24 mouse cellular contexts compared by ENCODE assay signal in genomic region chr3:89365153-89365485, GRCm38 (mm10). TPM values are rescaled to one million over a fixed set of nuclear protein-coding genes. Genes with fewer than 3 reads are reported as not detected.
A peak's percentile ranks its signal among the peaks of the same experiment; 100 is the strongest.
DNase-seq lines count a peak whose midpoint lies in the region; ATAC-seq and TF ChIP-seq lines count a peak whose summit lies in the region.
"Had no signal": no experiment of that assay in that cellular context is flagged by ENCODE, and none has a peak within 500 bp of the region (broad histone marks: within the 10 kb centered on the region; RNA-seq: fewer than 3 reads in every experiment).

Dcst1 (minus strand) TSS chr3:89365253.

- no peaks in the 10 kb centered on the region for H3K9me3 ChIP-seq in kidney, embryonic 16.5 days (ENCODE audit: low read length)
- no peaks in the 10 kb centered on the region for H3K9me3 ChIP-seq in ES-Bruce4 (replicated peaks; ENCODE audit: control insufficient read depth, insufficient read depth, low read length, poor library complexity, severe bottlenecking)
- no peaks in the 10 kb centered on the region for H3K9me3 ChIP-seq in embryonic facial prominence, embryonic 10.5 days
- no peaks in the 10 kb centered on the region for H3K9me3 ChIP-seq in limb, embryonic 14.5 days (ENCODE audit: control insufficient read depth, low read length)
- H3K9me3 ChIP-seq: forebrain, embryonic 12.5 days; heart, embryonic 10.5 days; hindbrain, embryonic 15.5 days; liver, embryonic 15.5 days; lung, embryonic 15.5 days; megakaryocyte, embryonic 14.5 days; neural tube, embryonic 12.5 days had no signal

- TF ChIP-seq POLR2A in ES-Bruce4 (IDR thresholded peaks at IDR 0.05; ENCODE audit: insufficient read depth, low read length) = no peak
- no peak for TF ChIP-seq POLR2A in limb, embryonic 14.5 days (IDR thresholded peaks at IDR 0.05; ENCODE audit: borderline replicate concordance, extremely low read depth, insufficient read depth, insufficient read length)

- no peak within 1 kb of the TSS for H3K4me2 ChIP-seq in kidney, embryonic 16.5 days (replicated peaks; ENCODE audit: low read depth, low read length)
- no peak within 1 kb of the TSS for H3K4me2 ChIP-seq in limb, embryonic 14.5 days (replicated peaks; ENCODE audit: low read depth, low read length, severe bottlenecking)
- H3K4me2 ChIP-seq: forebrain, embryonic 12.5 days; hindbrain, embryonic 15.5 days; liver, embryonic 15.5 days; lung, embryonic 15.5 days; neural tube, embryonic 12.5 days had no signal

- no peak within 1 kb of the TSS; the same call in 1 of the 2 replicates for H3K9ac ChIP-seq in kidney, embryonic 16.5 days (replicated peaks; ENCODE audit: low read length)
- H3K9ac ChIP-seq in ES-Bruce4 (ENCODE audit: low read depth, poor library complexity, severe bottlenecking) = no peak within 1 kb of the TSS
- 0 out of 2 replicates have a peak within 1 kb of the TSS, but pooled peaks have one; percentile 7 for H3K9ac ChIP-seq in limb, embryonic 14.5 days (ENCODE audit: low read depth, low read length, severe bottlenecking)
- H3K9ac ChIP-seq: forebrain, embryonic 12.5 days; hindbrain, embryonic 15.5 days; liver, embryonic 15.5 days; lung, embryonic 15.5 days; neural tube, embryonic 12.5 days had no signal

- no peaks in the 10 kb centered on the region for H3K36me3 ChIP-seq in kidney, embryonic 16.5 days (ENCODE audit: insufficient read depth, low read length)
- H3K36me3 ChIP-seq in ES-Bruce4 (ENCODE audit: control insufficient read depth, insufficient read depth, low read length, poor library complexity, severe bottlenecking) = no peaks in the 10 kb centered on the region
- H3K36me3 ChIP-seq in embryonic facial prominence, embryonic 10.5 days (replicated peaks) = no peaks in the 10 kb centered on the region
- H3K36me3 ChIP-seq in limb, embryonic 14.5 days (ENCODE audit: control insufficient read depth, insufficient read depth, low read length) = no peaks in the 10 kb centered on the region
- H3K36me3 ChIP-seq: forebrain, embryonic 12.5 days; heart, embryonic 10.5 days; hindbrain, embryonic 15.5 days; liver, embryonic 15.5 days; lung, embryonic 15.5 days; neural tube, embryonic 12.5 days had no signal

- no peak for TF ChIP-seq EP300 in ES-Bruce4 (IDR thresholded peaks at IDR 0.05; ENCODE audit: insufficient read depth, low read depth, low read length)

- no peak for TF ChIP-seq CTCF in ES-Bruce4 (IDR thresholded peaks at IDR 0.05; ENCODE audit: low read depth, low read length)

- H3K4me1 ChIP-seq in kidney, embryonic 16.5 days (ENCODE audit: insufficient read depth, low read length) = peaks cover 9% of the 10 kb centered on the region; the same call in 1 of the 2 replicates
- H3K4me1 ChIP-seq in ES-Bruce4 (ENCODE audit: control insufficient read depth, insufficient read depth, low read length) = no peaks in the 10 kb centered on the region
- peaks cover 16% of the 10 kb centered on the region for H3K4me1 ChIP-seq in embryonic facial prominence, embryonic 10.5 days
- no peaks in the 10 kb centered on the region for H3K4me1 ChIP-seq in limb, embryonic 14.5 days (ENCODE audit: control insufficient read depth, insufficient read depth, low read length)
- H3K4me1 ChIP-seq: hindbrain, embryonic 15.5 days; liver, embryonic 15.5 days; lung, embryonic 15.5 days; megakaryocyte, embryonic 14.5 days; neural tube, embryonic 12.5 days had no signal

- WGBS in kidney, embryonic 16.5 days = 91% methylated on average over 11 of the region's 11 CpGs
- WGBS in embryonic facial prominence, embryonic 10.5 days = 88% methylated on average over 11 of the region's 11 CpGs
- WGBS in limb, embryonic 14.5 days = 90% methylated on average over 11 of the region's 11 CpGs

- H3K27me3 ChIP-seq in kidney, embryonic 16.5 days (ENCODE audit: insufficient read depth, low read length) = no peaks in the 10 kb centered on the region
- H3K27me3 ChIP-seq in ES-Bruce4 (ENCODE audit: control insufficient read depth, insufficient read depth, low read length, poor library complexity, severe bottlenecking) = no peaks in the 10 kb centered on the region
- H3K27me3 ChIP-seq in embryonic facial prominence, embryonic 10.5 days (replicated peaks; ENCODE audit: low read depth, poor library complexity, severe bottlenecking) = 0 out of 2 replicates have a peak, but pooled peaks cover 17% of the 10 kb centered on the region
- H3K27me3 ChIP-seq in limb, embryonic 14.5 days (ENCODE audit: control insufficient read depth, insufficient read depth, low read length) = no peaks in the 10 kb centered on the region
- H3K27me3 ChIP-seq: hindbrain, embryonic 15.5 days; lung, embryonic 15.5 days; neural tube, embryonic 12.5 days had no signal

- no peak within 1 kb of the TSS for H3K4me3 ChIP-seq in kidney, embryonic 16.5 days (ENCODE audit: low read length)
- peak within 1 kb of the TSS; percentile 18 for H3K4me3 ChIP-seq in ES-Bruce4 (ENCODE audit: low read depth, low read length)
- 0 out of 2 replicates have a peak within 1 kb of the TSS, but pooled peaks have one; percentile 2 for H3K4me3 ChIP-seq in embryonic facial prominence, embryonic 10.5 days
- H3K4me3 ChIP-seq in limb, embryonic 14.5 days (replicated peaks; ENCODE audit: low read length) = no peak within 1 kb of the TSS
- H3K4me3 ChIP-seq: forebrain, embryonic 12.5 days; gastrocnemius, adult 2 months; heart, embryonic 10.5 days; hindbrain, embryonic 15.5 days; liver, embryonic 15.5 days; lung, embryonic 15.5 days; megakaryocyte, embryonic 14.5 days; neural tube, embryonic 12.5 days had no signal

- no peak for ATAC-seq in kidney, embryonic 16.5 days (ENCODE audit: low FRiP score, low TSS enrichment)
- ATAC-seq in limb, embryonic 14.5 days (ENCODE audit: low FRiP score, low read depth) = no peak

- H3K27ac ChIP-seq in kidney, embryonic 16.5 days (ENCODE audit: low read length) = peak within 1 kb of the TSS; percentile 75; the same call in 1 of the 2 replicates
- H3K27ac ChIP-seq in ES-Bruce4 (ENCODE audit: insufficient read depth, low read length) = no peak within 1 kb of the TSS
- H3K27ac ChIP-seq in embryonic facial prominence, embryonic 10.5 days (replicated peaks) = no peak within 1 kb of the TSS
- H3K27ac ChIP-seq in limb, embryonic 14.5 days (replicated peaks; ENCODE audit: low read depth, low read length) = no peak within 1 kb of the TSS
- H3K27ac ChIP-seq: forebrain, embryonic 12.5 days; gastrocnemius, adult 2 months; heart, embryonic 10.5 days; hindbrain, embryonic 15.5 days; liver, embryonic 15.5 days; lung, embryonic 15.5 days; neural tube, embryonic 12.5 days had no signal

- no peak for DNase-seq in kidney, postnatal 14 days
- DNase-seq in embryonic facial prominence, embryonic 10.5 days (ENCODE audit: low spot score) = no peak
- DNase-seq in limb, embryonic 14.5 days (ENCODE audit: low spot score) = no peak
- no peak for DNase-seq in left cerebral cortex, adult 11 months (ENCODE audit: low spot score)
- DNase-seq in ovary, postnatal 14 days (ENCODE audit: low spot score) = no peak
- DNase-seq: adrenal gland, postnatal 25 days; cerebellum, adult 9-11 months; gastrocnemius, adult 2 months; kidney, adult 11 months; kidney, postnatal 10 days; layer of hippocampus, postnatal 36 days; liver; lung, postnatal 36 days; midbrain, embryonic 14.5 days; retina, postnatal 1 day had no signal

RNA-seq across cellular contexts. Expression of gene Dcst1, which starts in this region (rescaled TPM):
- polyA plus RNA-seq in kidney, embryonic 16.5 days (2015; fragmentation: Nextera tagmentation; extraction: Ambion mirVana) = 2.9 and 3.3 TPM in 2 replicates
- polyA plus RNA-seq in ES-Bruce4 (2011; ENCODE audit: insufficient read depth, insufficient read length, low read depth, missing spikeins) = not detected in 2 replicates
- polyA plus RNA-seq in embryonic facial prominence, embryonic 10.5 days (2016; fragmentation: Nextera tagmentation; extraction: Ambion mirVana) = 0.20 and 0.47 TPM in 2 replicates
- 0.11 and 0.17 TPM in 2 replicates for polyA plus RNA-seq in limb, embryonic 14.5 days (2012; rRNA removed)
- polyA plus RNA-seq in limb, embryonic 14.5 days (2014; fragmentation: Nextera tagmentation; extraction: Ambion mirVana) = 0.17 and 0.18 TPM in 2 replicates
- polyA plus RNA-seq: liver, embryonic 15.5 days had no signal

Comparison
In these comparisons a context has a peak if more than half of its experiments do, and no peak if none do; other contexts are left out.
1. H3K4me3 ChIP-seq: peak in ES-Bruce4 (single experiment) and embryonic facial prominence, embryonic 10.5 days (single experiment); none in kidney, embryonic 16.5 days (single experiment) and limb, embryonic 14.5 days (single experiment).